ENCODE assay signal across 8 mouse cellular contexts in genomic region chr10:21992834-21993514, GRCm38 (mm10).
DNase-seq lines count a peak whose midpoint lies in the region; ATAC-seq lines count a peak whose summit lies in the region.

No protein-coding gene starts in this region.

- peak overlapping the region; percentile 86 for H3K4me2 ChIP-seq in embryonic facial prominence, embryonic 12.5 days (replicated peaks)
- peak overlapping the region; percentile 74 for H3K4me2 ChIP-seq in kidney, embryonic 14.5 days (replicated peaks; ENCODE audit: low read depth, low read length)
- peak overlapping the region; percentile 96 for H3K4me2 ChIP-seq in liver, embryonic 11.5 days
- peak overlapping the region; percentile 85 for H3K4me2 ChIP-seq in stomach, embryonic 14.5 days (replicated peaks; ENCODE audit: low read depth, low read length)

- peak overlapping the region; percentile 70 for H3K4me3 ChIP-seq in embryonic facial prominence, embryonic 12.5 days
- peak overlapping the region; percentile 55 for H3K4me3 ChIP-seq in kidney, embryonic 14.5 days (ENCODE audit: low read length)
- H3K4me3 ChIP-seq in liver, embryonic 11.5 days (ENCODE audit: low read depth, low read length), result peak overlapping the region; percentile 67
- H3K4me3 ChIP-seq in stomach, embryonic 14.5 days (ENCODE audit: low read depth, low read length), result peak overlapping the region; percentile 66

- peaks cover 6% of the 10 kb centered on the region; the same call in 1 of the 2 replicates for H3K36me3 ChIP-seq in embryonic facial prominence, embryonic 12.5 days
- H3K36me3 ChIP-seq in kidney, embryonic 14.5 days (ENCODE audit: control insufficient read depth, insufficient read depth, low read length), result peaks cover 7% of the 10 kb centered on the region; the same call in 1 of the 2 replicates
- peaks cover 6% of the 10 kb centered on the region; the same call in 1 of the 2 replicates for H3K36me3 ChIP-seq in liver, embryonic 11.5 days (ENCODE audit: control insufficient read depth, insufficient read depth, low read length)
- peaks cover 4% of the 10 kb centered on the region; the same call in 1 of the 2 replicates for H3K36me3 ChIP-seq in stomach, embryonic 14.5 days (ENCODE audit: control insufficient read depth, insufficient read depth, low read length)

- no peak overlapping the region for H3K27ac ChIP-seq in embryonic facial prominence, embryonic 12.5 days
- H3K27ac ChIP-seq in kidney, embryonic 14.5 days (ENCODE audit: low read depth, low read length), result peak overlapping the region; percentile 32; the same call in 1 of the 2 replicates
- H3K27ac ChIP-seq in liver, embryonic 11.5 days (ENCODE audit: low read depth, low read length), result no peak overlapping the region
- no peak overlapping the region for H3K27ac ChIP-seq in stomach, embryonic 14.5 days (ENCODE audit: low read length)

- H3K4me1 ChIP-seq in embryonic facial prominence, embryonic 12.5 days, result peaks cover 13% of the 10 kb centered on the region; the same call in 1 of the 2 replicates
- H3K4me1 ChIP-seq in kidney, embryonic 14.5 days (ENCODE audit: control insufficient read depth, insufficient read depth, low read length), result peaks cover 15% of the 10 kb centered on the region
- H3K4me1 ChIP-seq in liver, embryonic 11.5 days (replicated peaks; ENCODE audit: control insufficient read depth, insufficient read depth, low read length), result no peaks in the 10 kb centered on the region
- peaks cover 4% of the 10 kb centered on the region; the same call in 1 of the 2 replicates for H3K4me1 ChIP-seq in stomach, embryonic 14.5 days (ENCODE audit: control insufficient read depth, insufficient read depth, low read length)

- no peaks in the 10 kb centered on the region for H3K9me3 ChIP-seq in embryonic facial prominence, embryonic 12.5 days
- no peaks in the 10 kb centered on the region for H3K9me3 ChIP-seq in kidney, embryonic 14.5 days (ENCODE audit: control insufficient read depth, low read length)
- no peaks in the 10 kb centered on the region for H3K9me3 ChIP-seq in liver, embryonic 11.5 days (ENCODE audit: control insufficient read depth, low read length)
- H3K9me3 ChIP-seq in stomach, embryonic 14.5 days (ENCODE audit: control insufficient read depth, low read depth, low read length), result no peaks in the 10 kb centered on the region

- ATAC-seq in monocyte, adult 5-6 weeks (replicated peaks; ENCODE audit: insufficient number of reproducible peaks, low FRiP score, low TSS enrichment, poor library complexity, severe bottlenecking), result no peak
- 0 out of 2 replicates have a peak, but pooled peaks have one; percentile 36 for ATAC-seq in embryonic facial prominence, embryonic 12.5 days (ENCODE audit: insufficient number of reproducible peaks, insufficient read depth, low FRiP score, low TSS enrichment)
- peak; percentile 54 for ATAC-seq in kidney, embryonic 14.5 days (ENCODE audit: low FRiP score, low TSS enrichment)
- ATAC-seq in liver, embryonic 11.5 days (replicated peaks; ENCODE audit: low FRiP score), result peak; percentile 50
- ATAC-seq in stomach, embryonic 14.5 days (ENCODE audit: insufficient number of reproducible peaks, insufficient read depth, low FRiP score, low read depth), result no peak; the same call in 1 of the 2 replicates

- under 1% methylated on average over 30 of the region's 30 CpGs for WGBS in embryonic facial prominence, embryonic 12.5 days
- WGBS in kidney, embryonic 14.5 days, result 3% methylated on average over 30 of the region's 30 CpGs
- WGBS in liver, embryonic 11.5 days, result 1% methylated on average over 30 of the region's 30 CpGs
- WGBS in stomach, embryonic 14.5 days, result 1% methylated on average over 30 of the region's 30 CpGs

- peak; percentile 45 to 67 for DNase-seq in monocyte, adult 2 months (ENCODE audit: low read depth in 1 of 2, low spot score in 2 of 2)
- DNase-seq in heart, adult 9 months (ENCODE audit: low spot score in 2 of 2), result peak; percentile 76 to 79
- peak; percentile 69 for DNase-seq in liver, embryonic 11.5 days (ENCODE audit: low spot score)
- DNase-seq in naive thymus-derived CD4-positive, alpha-beta T cell, adult 2 months (ENCODE audit: low read depth), result peak; percentile 65

- 0 out of 2 replicates have a peak, but pooled peaks cover 6% of the 10 kb centered on the region for H3K27me3 ChIP-seq in embryonic facial prominence, embryonic 12.5 days
- no peaks in the 10 kb centered on the region; the same call in 1 of the 2 replicates for H3K27me3 ChIP-seq in kidney, embryonic 14.5 days (ENCODE audit: control insufficient read depth, insufficient read depth, low read length)
- H3K27me3 ChIP-seq in liver, embryonic 11.5 days (replicated peaks; ENCODE audit: control insufficient read depth, insufficient read depth, low read length), result peaks cover 11% of the 10 kb centered on the region
- H3K27me3 ChIP-seq in stomach, embryonic 14.5 days (ENCODE audit: control insufficient read depth, insufficient read depth, low read length), result peaks cover 3% of the 10 kb centered on the region; the same call in 1 of the 2 replicates

- no peak overlapping the region for H3K9ac ChIP-seq in embryonic facial prominence, embryonic 12.5 days
- peak overlapping the region; percentile 44; the same call in 1 of the 2 replicates for H3K9ac ChIP-seq in kidney, embryonic 14.5 days (ENCODE audit: low read depth, low read length)
- H3K9ac ChIP-seq in liver, embryonic 11.5 days (ENCODE audit: low read depth, low read length), result no peak overlapping the region
- H3K9ac ChIP-seq in stomach, embryonic 14.5 days (replicated peaks; ENCODE audit: low read depth, low read length), result no peak overlapping the region

Comparison
In these comparisons a context has a peak if more than half of its experiments do, and no peak if none do; other contexts are left out.
1. ATAC-seq: peak in embryonic facial prominence, embryonic 12.5 days (single experiment), kidney, embryonic 14.5 days (single experiment) and liver, embryonic 11.5 days (single experiment); none in monocyte, adult 5-6 weeks (single experiment) and stomach, embryonic 14.5 days (single experiment).
2. Peak in every context shown above with its lines, with median percentiles within 50 percentile points of each other: DNase-seq, H3K4me2 ChIP-seq and H3K4me3 ChIP-seq.